Mouse (Mus musculus) cerebellum, adult 18-20 months (tissue): ENCODE results near the gene Olfr1411.
A peak's percentile ranks its signal among the peaks of the same experiment; 100 is the strongest.

Source experiments
- DNase-seq, 2 experiments: peaks; one replicate each; pipeline ENCODE4 v3.0.0; 2021

Olfr1411 gene

GRCm38 (mm10) chr1:92594111-92594510 is at the start of gene Olfr1411:
TSS of gene Olfr1411 (plus strand) at chr1:92594411.
- no peak for DNase-seq

GRCm38 (mm10) chr1:92545929-92546328 is 48.3 kb upstream of the Olfr1411 start:
- no peak for DNase-seq

DNA sequence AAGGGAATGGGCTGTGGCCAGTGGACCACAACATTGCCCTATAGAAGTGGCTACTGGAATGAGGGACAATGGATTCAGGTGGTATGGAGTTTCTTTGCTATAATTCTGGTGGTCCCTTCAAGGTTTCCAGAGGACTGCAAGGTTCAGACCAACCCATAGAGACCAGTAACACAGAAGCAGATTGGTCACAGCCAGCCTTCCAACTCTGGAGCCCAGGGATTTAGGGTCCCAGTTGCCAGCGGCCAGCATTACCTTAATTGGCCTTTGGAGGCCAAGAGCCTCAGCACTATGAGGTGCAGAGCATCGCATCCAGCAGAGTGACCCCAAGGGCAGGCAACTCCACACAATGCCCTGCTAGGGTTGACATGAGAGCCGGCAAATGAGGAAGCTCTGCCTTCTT is 23.2 kb upstream of the Olfr1411 start, which contains the start of gene Olfr1413:
TSS of gene Olfr1413 (plus strand) at position 301 of the 400 bp plus-strand sequence.
- no peak for DNase-seq

- DNase-seq = no peak
Observed at GRCm38 (mm10) chr1:92585479-92585878, 8.7 kb upstream of the Olfr1411 start, which contains the start of gene Olfr1412. TSS of gene Olfr1412 (plus strand) at chr1:92585779.

DNA sequence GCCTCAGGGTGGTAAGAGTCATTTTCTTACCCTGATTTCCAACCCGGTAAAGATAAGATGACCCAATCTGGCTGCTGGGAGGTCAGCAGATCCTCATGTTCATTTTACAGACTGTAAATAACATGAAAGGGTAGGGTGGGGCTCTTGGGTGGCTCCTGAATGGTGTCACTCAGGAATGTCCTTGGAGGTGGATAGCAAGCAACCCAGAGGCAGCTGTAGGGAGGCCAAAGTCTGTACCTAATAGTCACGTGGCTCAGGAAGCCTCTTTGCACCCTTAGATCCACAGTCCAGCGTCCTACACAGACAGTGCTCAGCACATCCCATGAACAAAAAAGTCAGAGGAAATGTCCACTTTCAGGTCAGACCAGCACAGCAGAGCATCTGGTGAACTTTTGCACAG is 1.8 kb downstream of the Olfr1411 start:
- no peak for DNase-seq

DNA sequence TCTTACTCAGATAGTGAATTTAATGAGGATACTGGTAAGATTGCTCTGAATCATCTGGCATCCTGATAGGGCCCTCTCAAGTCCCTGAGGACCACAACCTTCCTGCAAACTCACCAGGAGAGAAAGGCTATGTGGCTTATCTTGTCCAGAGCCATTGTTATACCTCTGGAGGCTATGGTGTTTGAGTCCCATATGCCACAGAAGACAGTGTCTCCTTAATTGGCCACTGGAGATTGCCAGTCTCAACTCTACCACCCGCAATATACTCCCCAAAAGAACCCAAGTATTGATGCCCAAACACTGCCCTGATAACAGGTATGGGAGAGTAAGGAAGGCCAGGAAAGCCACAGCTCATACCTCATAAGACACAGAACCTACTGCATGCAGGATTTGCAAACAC is 11.3 kb downstream of the Olfr1411 start, which contains the start of gene Olfr1410:
TSS of gene Olfr1410 (plus strand) at position 301 of the 400 bp plus-strand sequence.
- DNase-seq = no peak

GRCm38 (mm10) chr1:92607711-92608110 is 13.5 kb downstream of the Olfr1411 start:
- no peak for DNase-seq

GRCm38 (mm10) chr1:92611008-92611407 is 16.8 kb downstream of the Olfr1411 start:
- DNase-seq = peak; percentile 57 to 73

DNA sequence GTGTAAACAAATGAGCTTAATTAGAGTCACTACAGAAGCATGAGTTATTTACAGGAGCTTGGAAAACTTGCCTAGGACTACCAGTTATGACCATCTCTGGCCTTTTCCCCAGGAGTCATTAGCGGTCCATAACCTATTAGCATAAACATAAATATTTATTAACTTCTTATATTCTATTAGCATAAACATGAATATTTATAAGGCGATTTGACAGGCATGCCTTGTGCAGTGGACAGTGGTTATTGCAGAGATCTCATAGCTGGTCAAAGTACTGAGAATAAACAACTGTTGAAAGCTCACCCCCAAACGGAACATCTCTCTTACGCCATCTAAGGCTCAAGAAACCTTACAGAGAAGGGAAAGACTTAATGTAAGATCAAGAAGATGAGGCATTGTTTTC is 19.0 kb downstream of the Olfr1411 start:
- DNase-seq = no peak

DNA sequence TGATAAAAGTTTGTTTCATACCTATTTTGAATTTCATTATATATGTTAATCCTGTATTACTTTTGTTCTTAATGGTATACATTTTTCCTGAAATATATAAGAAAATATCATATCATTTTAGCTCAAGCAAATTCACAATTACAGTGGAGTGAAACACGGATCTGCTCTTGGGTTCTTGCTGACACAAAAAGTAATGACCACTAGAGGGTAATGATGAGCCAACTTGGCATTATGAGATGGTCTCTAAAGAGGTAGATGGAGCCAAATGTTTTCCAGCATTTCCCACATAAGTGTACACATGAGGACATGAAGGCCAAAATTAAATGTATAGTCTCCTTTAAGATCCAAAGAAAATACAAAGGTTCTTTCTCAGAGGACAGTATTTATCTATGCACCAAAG is 20.3 kb downstream of the Olfr1411 start:
- no peak for DNase-seq

- no peak for DNase-seq
Observed at GRCm38 (mm10) chr1:92616046-92616445, 21.8 kb downstream of the Olfr1411 start.

DNA sequence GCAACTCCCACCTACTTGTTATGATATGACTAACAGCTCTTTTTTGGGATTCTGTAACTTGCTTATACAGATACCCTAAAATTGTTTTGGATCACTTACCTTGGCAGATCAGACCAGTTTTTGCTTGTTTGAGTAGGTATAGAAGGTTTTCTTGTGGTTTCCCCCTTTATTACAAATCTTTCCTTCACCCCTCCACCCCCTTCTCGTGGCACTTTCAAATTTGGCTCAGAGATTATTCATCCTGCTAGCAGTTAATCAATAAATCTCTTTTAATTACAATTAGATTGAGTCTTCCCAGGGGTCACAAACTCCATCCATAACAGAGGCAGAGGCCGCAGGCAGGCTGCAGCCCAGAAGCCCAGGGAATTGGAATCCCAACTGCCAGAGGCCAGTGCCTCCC is 23.3 kb downstream of the Olfr1411 start, which contains the start of gene Olfr12:
TSS of gene Olfr12 (plus strand) at position 301 of the 400 bp plus-strand sequence.
- no peak for DNase-seq

GRCm38 (mm10) chr1:92618360-92618759 is 24.1 kb downstream of the Olfr1411 start:
- no peak for DNase-seq

DNA sequence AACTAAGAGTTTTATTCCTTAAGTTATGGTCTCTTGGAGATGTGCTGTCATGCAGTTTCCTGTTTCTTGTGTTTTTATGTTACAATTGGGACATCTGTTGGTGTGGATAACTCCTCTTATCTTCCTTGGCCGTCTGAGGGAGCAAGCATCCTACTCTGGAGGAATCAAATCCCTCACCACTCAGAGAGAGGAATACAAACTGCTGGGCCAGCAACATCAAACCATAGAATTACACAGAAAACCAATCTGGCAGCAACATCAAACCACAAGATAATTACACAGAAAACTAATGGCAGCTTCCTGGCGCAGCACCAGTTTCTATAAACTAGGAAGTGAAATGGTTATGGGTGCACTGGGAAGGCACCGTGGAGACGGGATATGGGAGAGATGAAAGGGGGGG is 34.0 kb downstream of the Olfr1411 start:
- DNase-seq = no peak

GRCm38 (mm10) chr1:92632196-92632595 is 38.0 kb downstream of the Olfr1411 start:
- no peak for DNase-seq

GRCm38 (mm10) chr1:92632948-92633347 is 38.7 kb downstream of the Olfr1411 start:
- no peak for DNase-seq

DNA sequence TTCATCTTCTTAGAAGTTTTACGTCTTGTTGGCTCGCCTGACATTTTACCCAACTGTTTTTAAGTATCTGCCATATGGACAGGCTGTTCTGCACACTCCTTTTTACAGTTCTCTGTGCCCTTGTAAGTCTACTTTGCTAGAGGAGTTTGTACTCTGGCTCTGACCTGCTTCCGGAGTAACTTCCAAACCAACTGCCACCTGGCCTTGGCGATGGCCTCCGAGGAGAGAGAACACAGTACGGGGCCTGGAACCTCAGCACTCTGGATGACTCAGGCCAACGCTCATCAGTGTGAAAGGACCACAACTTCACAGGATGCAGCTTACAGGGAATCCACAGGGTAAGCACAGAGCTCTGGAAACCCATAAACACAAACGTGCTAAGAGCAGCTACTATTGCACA is 39.5 kb downstream of the Olfr1411 start:
- DNase-seq = no peak

DNA sequence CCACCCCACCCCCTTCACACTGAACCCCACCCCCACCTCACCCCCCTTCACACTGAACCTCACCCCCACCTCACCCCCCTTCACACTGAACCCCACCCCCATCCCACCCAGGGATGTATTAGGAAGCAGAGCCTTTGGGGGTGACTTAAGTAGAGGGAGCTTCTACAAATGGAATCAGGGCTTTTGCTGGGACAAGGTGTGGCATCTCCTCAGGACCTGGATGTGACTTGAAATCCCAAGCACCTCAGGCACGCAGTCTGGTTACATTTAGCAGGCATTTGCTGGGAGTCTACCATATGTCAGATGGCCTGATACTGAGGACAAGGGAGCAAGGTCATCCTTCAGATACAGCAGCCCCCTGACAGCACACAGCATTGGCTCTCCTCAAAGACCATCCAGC is 40.4 kb downstream of the Olfr1411 start:
- no peak for DNase-seq

GRCm38 (mm10) chr1:92634976-92635599 is 40.9 kb downstream of the Olfr1411 start:
- DNase-seq = no peak

- no peak for DNase-seq
Observed at GRCm38 (mm10) chr1:92636015-92636414, 41.8 kb downstream of the Olfr1411 start.

DNA sequence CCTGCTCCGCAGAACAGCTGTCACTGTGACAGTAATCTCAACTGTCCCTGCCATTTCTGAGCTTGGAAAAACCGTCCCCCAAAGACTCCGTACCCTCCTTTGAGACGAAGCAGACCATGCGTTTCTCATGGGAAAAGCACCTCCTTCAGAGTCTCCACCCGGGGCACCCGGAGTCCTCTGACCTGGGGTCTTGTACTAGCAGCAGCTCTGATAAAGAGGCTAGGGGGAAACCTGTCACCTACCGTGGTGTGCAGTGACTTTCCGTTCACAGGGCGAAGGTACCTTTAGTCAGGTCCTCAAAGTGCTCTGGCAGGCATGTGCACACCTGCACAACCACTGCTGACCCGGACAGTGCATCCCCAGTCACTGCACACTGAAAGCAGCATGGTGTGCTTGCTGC is 42.5 kb downstream of the Olfr1411 start:
- no peak for DNase-seq

DNA sequence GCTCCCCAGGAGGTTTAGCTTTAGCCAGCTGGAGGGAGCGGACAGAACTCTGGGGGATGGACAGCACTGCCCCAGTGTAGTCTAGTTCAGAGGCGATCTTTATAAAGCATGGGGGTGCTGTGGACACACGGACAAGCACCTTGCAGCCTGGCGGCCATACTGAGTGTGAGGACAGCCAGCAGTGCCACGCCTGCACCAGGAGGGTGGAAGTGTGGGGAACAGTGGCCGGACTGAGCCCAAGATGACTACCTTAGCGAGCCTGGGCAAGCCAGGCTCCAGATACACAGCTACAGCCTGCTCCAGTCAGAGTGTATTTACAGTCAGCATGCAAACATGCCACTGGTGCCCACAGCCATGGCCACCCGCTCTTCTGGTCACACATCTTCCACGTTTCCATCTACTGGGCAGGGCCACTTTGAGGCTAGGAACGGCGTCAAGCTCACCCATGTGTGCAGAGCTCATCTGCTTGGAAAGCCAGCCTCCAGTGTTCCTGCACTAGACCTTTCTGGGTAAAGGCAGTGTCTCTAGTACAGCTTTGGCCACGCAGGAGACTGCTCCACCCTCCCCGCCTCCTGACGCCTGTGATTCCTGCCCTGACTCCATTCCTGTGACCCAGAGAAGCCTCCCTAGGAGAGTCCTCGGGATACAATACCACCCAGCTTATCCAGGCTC is 43.4 kb downstream of the Olfr1411 start:
- DNase-seq = no peak

DNA sequence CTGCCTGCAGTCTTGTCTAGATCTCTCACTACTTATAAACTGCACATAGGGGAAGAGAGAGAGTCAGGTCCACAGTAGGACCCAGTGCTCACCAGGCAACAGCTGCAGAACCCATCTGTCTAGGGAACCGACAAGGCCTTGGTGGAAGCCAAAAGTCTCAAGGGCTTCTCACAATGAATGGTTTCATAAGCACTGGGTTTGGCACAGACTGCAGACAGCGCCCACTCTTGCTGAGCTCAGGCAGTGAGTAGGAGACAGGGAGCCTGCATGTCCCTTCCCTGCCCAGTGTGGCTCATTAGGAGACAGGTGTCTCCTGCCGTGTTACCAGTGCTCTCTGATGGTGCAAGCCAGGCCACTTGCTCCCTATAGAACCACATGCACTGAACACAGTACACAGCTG is 44.0 kb downstream of the Olfr1411 start:
- DNase-seq = no peak

- no peak for DNase-seq
Observed at GRCm38 (mm10) chr1:92638736-92639135, 44.5 kb downstream of the Olfr1411 start.
